Mouse (Mus musculus): ENCODE results near the gene Naip6. TPM values are rescaled to one million over a fixed set of nuclear protein-coding genes. Genes with fewer than 3 reads are reported as not detected.
"Not testable (repeated sequence)": the region's sequence is repeated elsewhere in the genome, so short reads cannot be mapped to it uniquely, and the experiment has no call there.

Naip6 gene
- total RNA-seq (2021) = under 1 TPM; 0.19 to 0.25 TPM
- long read RNA-seq, experiment 1 = 0 reads
- long read RNA-seq, experiment 2 = 0 reads

DNA sequence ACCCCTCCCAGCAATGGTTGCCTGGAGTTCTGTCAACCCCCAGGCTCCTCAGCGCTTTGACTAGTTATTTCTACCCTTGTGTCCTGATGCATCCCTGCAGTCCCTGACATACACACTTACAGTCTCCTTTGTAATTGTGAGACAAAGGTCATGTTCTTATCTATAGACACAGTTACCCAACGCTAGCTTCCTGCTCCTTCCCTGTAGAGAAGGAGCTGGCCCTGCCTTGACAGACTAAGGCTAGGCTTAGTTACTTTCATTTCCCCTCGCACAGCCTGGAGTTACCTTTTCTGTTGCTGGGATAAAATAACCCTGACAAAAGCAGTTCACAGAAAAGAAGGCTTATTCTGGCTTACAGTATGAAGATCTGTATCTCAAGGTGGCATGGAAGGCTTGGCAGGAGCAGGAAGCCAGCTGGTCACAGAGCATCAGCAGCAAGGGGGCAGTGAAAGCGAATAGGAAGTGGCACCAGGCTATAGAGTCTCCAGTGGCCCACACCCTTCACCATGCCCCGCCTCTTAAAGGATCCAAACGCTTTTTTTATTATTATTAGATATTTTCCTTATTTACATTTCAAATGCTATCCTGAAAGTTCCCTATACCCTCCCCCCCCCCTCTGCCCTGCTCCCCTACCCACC lies at the start of gene Naip6:
TSS of gene Naip6 (minus strand) at position 419 of the 638 bp plus-strand sequence.
- H3K4me3 ChIP-seq; DNase-seq (ENCODE audit: extremely low spot score in 1 of 2, low spot score in 2 of 2); intact Hi-C loops (cut with DNase I); H3K27ac ChIP-seq: not testable (repeated sequence)

DNA sequence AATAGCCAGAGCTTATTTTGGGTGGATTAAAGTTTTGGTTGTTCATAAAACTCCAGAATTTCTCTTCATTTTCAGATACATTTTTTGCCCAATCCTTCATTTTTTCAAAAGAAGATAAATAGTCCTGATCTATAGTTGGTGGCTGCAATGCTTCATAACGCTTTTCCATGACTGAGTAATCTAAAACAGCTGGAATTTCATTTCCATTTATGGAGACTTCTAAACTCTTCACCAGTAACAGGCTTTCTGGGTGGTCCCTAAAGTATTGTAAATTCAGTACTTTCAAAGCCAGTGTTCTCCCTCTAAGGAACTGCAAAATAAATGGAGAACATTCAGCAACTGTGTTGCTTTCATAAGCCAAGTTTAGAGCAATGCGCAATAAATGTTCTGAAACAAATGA lies 34.8 kb upstream of the Naip6 start:
- H3K4me3 ChIP-seq; DNase-seq (ENCODE audit: extremely low spot score in 1 of 2, low spot score in 2 of 2); H3K27ac ChIP-seq; intact Hi-C loops (cut with DNase I): not testable (repeated sequence)

DNA sequence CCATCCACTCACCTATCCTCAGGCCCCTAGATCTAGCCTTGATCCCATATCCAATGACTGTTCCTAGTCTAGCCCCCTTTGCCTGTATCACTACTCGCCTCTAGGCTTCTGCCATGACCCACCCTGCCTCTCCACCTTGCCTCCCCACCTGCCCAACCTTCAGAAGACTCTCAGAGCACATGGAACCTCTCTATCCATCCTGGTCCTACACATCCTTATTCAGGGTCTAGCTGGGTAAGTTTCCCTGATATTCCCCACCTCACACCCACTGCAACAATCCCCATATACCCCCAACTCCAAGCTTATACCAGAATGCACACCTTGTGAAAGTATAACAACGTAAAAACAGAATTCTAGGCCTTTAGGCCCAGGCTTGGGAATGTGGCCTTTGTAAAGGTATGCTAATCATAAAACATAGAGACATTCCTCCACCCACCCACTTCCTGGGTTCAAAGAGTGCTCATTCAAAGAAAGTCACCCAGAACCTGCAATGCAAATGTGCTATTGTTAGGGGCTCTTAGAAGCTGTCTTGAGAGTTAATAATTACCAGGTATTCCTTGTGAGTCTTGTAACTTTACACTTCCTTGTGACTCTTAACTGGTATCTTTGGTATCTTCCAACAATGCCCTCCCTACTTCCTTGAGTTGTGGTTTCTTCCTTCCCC lies 32.2 kb upstream of the Naip6 start:
- H3K4me3 ChIP-seq; DNase-seq (ENCODE audit: extremely low spot score in 1 of 2, low spot score in 2 of 2); H3K27ac ChIP-seq; intact Hi-C loops (cut with DNase I): not testable (repeated sequence)

DNA sequence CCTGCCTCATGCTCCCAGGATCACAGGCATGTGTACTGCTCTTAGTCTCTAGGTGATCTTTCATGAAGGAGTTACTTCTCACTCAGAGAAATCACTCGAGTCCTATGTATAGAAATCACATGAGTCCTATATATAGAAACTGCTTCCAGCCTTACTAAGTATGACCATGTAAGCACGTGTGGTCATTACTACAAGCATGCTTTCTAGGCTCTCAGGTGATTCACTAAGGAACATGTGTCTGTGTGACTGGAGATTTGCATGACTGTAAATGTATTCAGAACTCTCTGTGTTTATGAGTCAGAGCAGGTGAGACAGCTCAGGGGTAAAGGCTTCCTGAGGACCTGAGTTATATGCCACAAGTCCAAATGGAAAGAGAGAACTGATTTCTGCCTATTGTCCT lies 24.3 kb upstream of the Naip6 start:
- Histone ChIP-seq H3K4me3 (no peak overlapping the region), H3K27ac (no peak overlapping the region)
- DNase-seq (ENCODE audit: extremely low spot score in 1 of 2, low spot score in 2 of 2) = no peak
- intact Hi-C loops (cut with DNase I) = loop anchor here (2.0 kb wide), 1 partner anchor 79 kb away; no protein-coding TSS in a partner anchor
- TF ChIP-seq CTCF (IDR thresholded peaks at IDR 0.05) = no peak

DNA sequence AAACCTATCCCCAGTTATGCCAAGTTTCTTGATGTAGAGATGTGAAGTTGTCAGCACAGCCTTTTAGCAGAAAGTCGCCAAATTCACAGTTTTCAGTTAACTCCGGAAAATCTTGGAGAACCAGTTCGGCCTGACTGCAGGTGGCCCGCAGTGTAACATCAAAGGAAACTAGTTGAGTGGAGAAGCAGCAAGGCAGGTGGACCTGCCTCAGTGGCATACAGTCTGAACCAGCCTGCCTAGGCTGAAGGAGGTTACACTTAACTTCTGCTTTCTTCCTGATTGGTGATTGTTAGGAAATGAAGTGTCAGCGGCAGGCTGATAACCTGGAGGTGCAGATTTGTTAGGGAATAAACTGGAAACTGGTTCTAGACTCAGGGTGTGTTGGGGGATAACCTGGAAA lies 14.3 kb upstream of the Naip6 start:
- H3K27ac ChIP-seq; DNase-seq (ENCODE audit: extremely low spot score in 1 of 2, low spot score in 2 of 2); intact Hi-C loops (cut with DNase I); H3K4me3 ChIP-seq: not testable (repeated sequence)

DNA sequence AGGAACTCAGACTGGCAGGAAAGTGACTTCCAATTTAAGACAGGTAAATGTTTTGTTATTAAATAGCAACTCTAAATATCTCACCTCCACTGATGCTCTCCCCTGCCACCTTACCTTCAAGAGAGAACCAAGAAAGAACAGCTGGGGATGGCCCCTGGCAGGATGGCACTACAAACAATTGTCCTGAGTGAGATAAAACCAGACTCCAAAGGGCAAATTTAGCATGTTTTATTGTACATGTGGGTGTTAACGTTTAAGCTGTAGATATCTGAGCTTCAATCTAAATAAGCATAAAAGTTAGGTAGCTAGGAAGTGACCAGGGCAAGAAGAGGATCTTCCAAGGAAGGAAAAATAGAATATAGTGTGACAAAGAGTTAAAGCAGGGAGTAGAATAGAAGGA lies 11.4 kb upstream of the Naip6 start:
- not testable (repeated sequence) for H3K27ac ChIP-seq; DNase-seq (ENCODE audit: extremely low spot score in 1 of 2, low spot score in 2 of 2); H3K4me3 ChIP-seq
- intact Hi-C loops (cut with DNase I) = loop anchor here (10.0 kb wide), 1 partner anchor 74 kb away; no protein-coding TSS in a partner anchor

DNA sequence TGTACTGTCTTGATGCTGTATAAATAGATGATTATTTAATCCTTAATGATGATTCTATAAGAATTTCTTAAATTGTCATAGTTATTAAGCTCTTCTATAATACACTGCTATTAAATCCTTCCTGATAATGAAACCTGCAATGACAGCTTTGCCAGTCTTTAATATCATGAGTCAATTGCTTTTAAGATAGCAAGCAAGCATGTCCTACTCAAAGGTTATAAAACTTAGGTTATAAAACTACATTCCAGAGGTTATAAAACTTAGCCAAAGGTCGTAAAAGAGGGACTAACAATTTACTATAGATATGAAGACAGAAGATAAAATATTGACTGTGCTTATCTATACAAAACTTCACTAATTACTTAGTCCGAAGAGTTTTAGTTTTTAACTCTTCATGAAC lies 10.6 kb upstream of the Naip6 start:
- intact Hi-C loops (cut with DNase I) = loop anchor here (10.0 kb wide), 1 partner anchor 73 kb away; no protein-coding TSS in a partner anchor
- H3K27ac ChIP-seq; H3K4me3 ChIP-seq; DNase-seq (ENCODE audit: extremely low spot score in 1 of 2, low spot score in 2 of 2): not testable (repeated sequence)

DNA sequence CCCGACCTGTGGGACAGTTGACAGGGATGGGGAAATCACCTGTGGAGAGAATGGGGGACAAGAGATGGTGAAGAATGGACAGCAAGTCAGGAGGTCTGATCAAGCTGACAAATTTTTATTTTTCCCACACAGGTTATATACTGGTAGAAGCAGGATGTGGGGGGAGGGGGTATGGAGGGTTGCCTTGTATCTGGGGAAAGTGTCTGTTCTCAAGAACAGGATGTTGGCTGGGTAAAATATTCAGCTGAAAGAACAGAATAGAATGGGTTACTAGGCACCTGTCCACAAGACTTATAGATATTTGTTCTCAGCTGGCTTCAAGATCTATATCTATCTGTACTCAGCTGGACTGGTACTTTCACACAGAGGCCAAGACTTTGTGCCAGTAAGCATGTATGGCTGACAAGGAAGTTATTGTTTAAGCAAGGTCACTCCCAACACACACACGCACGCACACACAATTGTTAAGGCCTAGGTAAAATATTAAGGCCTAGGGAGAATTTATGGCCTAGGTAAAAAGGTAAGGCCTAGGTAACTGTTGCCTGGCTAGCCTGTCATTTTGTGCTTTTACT lies 4.9 kb upstream of the Naip6 start:
- H3K4me3 ChIP-seq; H3K27ac ChIP-seq; DNase-seq (ENCODE audit: extremely low spot score in 1 of 2, low spot score in 2 of 2): not testable (repeated sequence)
- intact Hi-C loops (cut with DNase I) = loop anchor here (10.0 kb wide), 1 partner anchor 68 kb away; no protein-coding TSS in a partner anchor

DNA sequence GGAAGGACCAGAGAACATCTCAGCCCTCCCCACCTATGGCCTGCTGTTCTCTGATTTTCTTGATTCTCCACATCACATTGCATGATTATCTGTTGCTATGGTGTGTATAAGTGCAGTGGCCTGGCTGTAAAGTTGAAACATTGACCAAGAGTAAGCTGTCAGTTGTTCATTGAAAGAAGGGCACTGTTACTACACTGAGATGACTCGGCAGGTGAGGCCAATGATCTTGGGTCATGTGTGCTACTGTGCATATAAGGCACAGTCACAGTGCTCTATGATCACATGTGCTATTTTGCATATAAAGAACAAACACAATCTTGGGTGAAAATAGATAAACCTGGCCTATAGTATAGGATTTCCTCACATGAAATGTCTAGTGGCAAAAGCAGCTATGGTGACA lies 32.9 kb downstream of the Naip6 start:
- no peak for DNase-seq (ENCODE audit: extremely low spot score in 1 of 2, low spot score in 2 of 2)
- no peak overlapping the region for H3K4me3 ChIP-seq
- no peak for TF ChIP-seq CTCF (IDR thresholded peaks at IDR 0.05)
- intact Hi-C loops (cut with DNase I) = no loop called here
- no peak overlapping the region for H3K27ac ChIP-seq

DNA sequence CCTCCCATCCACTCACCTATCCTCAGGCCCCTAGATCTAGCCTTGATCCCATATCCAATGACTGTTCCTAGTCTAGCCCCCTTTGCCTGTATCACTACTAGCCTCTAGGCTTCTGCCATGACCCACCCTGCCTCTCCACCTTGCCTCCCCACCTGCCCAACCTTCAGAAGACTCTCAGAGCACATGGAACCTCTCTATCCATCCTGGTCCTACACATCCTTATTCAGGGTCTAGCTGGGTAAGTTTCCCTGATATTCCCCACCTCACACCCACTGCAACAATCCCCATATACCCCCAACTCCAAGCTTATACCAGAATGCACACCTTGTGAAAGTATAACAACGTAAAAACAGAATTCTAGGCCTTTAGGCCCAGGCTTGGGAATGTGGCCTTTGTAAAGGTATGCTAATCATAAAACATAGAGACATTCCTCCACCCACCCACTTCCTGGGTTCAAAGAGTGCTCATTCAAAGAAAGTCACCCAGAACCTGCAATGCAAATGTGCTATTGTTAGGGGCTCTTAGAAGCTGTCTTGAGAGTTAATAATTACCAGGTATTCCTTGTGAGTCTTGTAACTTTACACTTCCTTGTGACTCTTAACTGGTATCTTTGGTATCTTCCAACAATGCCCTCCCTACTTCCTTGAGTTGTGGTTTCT lies 45.9 kb downstream of the Naip6 start:
- DNase-seq (ENCODE audit: extremely low spot score in 1 of 2, low spot score in 2 of 2); intact Hi-C loops (cut with DNase I); H3K27ac ChIP-seq; H3K4me3 ChIP-seq: not testable (repeated sequence)

DNA sequence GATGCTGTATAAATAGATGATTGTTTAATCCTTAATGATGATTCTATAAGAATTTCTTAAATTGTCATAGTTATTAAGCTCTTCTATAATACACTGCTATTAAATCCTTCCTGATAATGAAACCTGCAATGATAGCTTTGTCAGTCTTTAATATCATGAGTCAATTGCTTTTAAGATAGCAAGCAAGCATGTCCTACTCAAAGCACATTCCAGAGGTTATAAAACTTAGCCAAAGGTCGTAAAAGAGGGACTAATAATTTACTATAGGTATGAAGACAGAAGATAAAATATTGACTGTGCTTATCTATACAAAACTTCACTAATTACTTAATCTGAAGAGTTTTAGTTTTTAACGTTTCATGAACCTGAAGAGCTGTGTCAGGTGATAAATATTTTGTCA lies 60.5 kb downstream of the Naip6 start:
- DNase-seq (ENCODE audit: extremely low spot score in 1 of 2, low spot score in 2 of 2); H3K4me3 ChIP-seq; H3K27ac ChIP-seq: not testable (repeated sequence)
- intact Hi-C loops (cut with DNase I) = loop anchor here (10.0 kb wide), 1 partner anchor 68 kb away; no protein-coding TSS in a partner anchor

DNA sequence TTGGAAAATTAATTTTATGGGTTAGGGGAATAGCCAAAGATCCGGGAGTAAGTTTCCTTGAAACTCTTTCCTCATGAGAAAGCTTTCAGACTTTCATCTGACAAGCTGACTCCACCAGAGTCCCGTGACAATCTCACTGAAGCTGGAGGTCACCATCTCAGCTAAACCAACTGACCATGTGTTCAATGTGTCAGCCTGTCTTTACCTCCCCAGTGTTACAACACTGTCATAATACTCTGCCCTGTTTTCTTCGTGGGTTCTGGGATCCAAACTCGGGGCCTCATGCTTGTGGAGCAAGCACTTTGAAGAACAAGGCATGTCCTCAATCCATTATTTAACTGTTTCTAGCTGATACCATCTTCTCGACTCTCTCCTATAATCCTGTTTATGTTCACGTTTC lies 61.5 kb downstream of the Naip6 start:
- intact Hi-C loops (cut with DNase I) = loop anchor here (10.0 kb wide), 1 partner anchor 69 kb away; no protein-coding TSS in a partner anchor
- not testable (repeated sequence) for H3K27ac ChIP-seq; DNase-seq (ENCODE audit: extremely low spot score in 1 of 2, low spot score in 2 of 2); H3K4me3 ChIP-seq

DNA sequence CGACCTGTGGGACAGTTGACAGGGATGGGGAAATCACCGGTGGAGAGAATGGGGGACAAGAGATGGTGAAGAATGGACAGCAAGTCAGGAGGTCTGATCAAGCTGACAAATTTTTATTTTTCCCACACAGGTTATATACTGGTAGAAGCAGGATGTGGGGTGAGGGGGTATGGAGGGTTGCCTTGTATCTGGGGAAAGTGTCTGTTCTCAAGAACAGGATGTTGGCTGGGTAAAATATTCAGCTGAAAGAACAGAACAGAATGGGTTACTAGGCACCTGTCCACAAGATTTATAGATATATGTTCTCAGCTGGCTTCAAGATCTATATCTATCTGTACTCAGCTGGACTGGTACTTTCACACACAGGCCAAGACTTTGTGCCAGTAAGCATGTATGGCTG lies 65.6 kb downstream of the Naip6 start:
- not testable (repeated sequence) for H3K27ac ChIP-seq; H3K4me3 ChIP-seq; DNase-seq (ENCODE audit: extremely low spot score in 1 of 2, low spot score in 2 of 2)
- intact Hi-C loops (cut with DNase I) = loop anchor here (10.0 kb wide), 1 partner anchor 73 kb away; no protein-coding TSS in a partner anchor

DNA sequence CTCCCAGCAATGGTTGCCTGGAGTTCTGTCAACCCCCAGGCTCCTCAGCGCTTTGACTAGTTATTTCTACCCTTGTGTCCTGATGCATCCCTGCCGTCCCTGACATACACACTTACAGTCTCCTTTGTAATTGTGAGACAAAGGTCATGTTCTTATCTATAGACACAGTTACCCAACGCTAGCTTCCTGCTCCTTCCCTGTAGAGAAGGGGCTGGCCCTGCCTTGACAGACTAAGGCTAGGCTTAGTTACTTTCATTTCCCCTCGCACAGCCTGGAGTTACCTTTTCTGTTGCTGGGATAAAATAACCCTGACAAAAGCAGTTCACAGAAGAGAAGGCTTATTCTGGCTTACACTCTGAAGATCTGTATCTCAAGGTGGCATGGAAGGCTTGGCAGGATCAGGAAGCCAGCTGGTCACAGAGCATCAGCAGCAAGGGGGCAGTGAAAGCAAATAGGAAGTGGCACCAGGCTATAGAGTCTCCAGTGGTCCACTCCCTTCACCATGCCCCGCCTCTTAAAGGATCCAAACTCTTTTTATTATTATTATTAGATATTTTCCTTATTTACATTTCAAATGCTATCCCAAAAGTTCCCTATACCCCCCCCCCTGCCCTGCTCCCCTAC lies 70.5 kb downstream of the Naip6 start:
- H3K27ac ChIP-seq; H3K4me3 ChIP-seq; DNase-seq (ENCODE audit: extremely low spot score in 1 of 2, low spot score in 2 of 2); intact Hi-C loops (cut with DNase I): not testable (repeated sequence)

DNA sequence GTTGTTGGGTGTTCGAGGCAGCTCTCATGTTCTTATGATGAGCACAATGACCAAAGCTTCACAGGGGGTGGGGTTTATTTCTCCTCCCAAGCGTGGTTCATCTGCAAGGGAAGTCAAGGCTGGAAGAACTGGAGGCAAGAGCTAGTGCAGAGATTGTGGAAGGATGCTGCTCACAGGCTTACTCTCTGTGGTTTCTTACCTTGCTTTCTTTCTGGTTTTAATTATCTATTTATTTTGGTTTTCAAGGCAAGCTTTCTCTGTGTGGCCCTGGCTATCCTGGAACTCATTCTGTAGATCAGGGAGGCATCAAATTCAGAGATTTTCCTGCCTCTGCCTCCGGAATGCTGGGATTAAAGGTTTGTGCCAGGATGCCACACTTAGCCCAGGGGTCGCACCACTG lies 71.3 kb downstream of the Naip6 start, which contains the start of gene Naip5:
TSS of gene Naip5 (minus strand) at position 101 of the 400 bp plus-strand sequence.
- H3K4me3 ChIP-seq; intact Hi-C loops (cut with DNase I); H3K27ac ChIP-seq; DNase-seq (ENCODE audit: extremely low spot score in 1 of 2, low spot score in 2 of 2): not testable (repeated sequence)

All from left cerebral cortex, adult 2 months (tissue).